Mouse (Mus musculus): Measurements from ENCODE around the gene Pdxk.
"Not testable (repeated sequence)": the region's sequence is repeated elsewhere in the genome, so short reads cannot be mapped to it uniquely, and the experiment has no call there.

Pdxk gene

GRCm38 (mm10) chr10:78464792-78465207 is at the start of gene Pdxk:
Gene Pdxk, minus strand, starts transcription at chr10:78464975.
- peak; percentile 98 for DNase-seq

GRCm38 (mm10) chr10:78502986-78503733 is 38.4 kb upstream of the Pdxk start:
- DNase-seq = no peak

- DNase-seq = peak; percentile 72
Measured at GRCm38 (mm10) chr10:78487431-78488086, 22.8 kb upstream of the Pdxk start.

DNA sequence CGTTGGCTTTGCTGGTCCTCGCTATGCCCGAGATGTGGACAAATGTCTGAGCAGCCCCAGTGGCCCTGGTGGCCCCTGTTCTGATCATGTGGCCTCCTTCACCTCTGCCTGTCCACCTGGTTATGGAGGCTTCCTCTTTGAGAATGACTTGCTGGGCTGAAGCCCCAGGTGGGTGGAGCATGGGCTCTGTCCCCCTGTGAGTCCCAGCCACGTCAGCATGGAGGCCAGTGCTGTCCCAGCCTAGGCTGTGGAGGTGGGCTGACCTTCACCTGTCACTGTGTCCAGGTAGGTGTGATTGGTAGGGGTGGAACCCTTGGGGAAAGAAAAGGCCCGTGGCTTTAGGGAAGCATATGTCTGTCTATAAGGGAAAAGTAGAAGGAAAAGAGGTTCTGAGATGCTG is 22.1 kb upstream of the Pdxk start:
- DNase-seq = no peak

DNA sequence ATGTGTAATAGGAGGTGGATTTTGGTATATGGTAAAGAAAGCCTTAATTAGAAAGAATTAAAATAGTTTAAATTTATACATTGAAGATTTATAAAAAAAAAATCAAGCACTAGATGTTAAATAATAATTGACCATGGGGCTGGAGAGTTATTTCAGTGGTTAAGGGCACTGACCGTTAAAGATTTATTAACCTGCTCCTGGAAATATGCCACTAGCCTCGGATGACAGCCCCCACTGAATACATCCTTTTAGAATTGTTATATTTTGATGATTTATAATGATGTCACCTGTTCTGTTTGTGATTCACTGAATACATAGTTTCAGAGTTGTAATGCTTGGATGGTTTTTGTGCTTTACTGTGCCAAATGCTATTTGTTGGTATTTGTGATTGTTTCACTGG is 20.6 kb upstream of the Pdxk start:
- DNase-seq = not testable (repeated sequence)

GRCm38 (mm10) chr10:78481928-78482499 is 17.2 kb upstream of the Pdxk start:
- DNase-seq = no peak

DNA sequence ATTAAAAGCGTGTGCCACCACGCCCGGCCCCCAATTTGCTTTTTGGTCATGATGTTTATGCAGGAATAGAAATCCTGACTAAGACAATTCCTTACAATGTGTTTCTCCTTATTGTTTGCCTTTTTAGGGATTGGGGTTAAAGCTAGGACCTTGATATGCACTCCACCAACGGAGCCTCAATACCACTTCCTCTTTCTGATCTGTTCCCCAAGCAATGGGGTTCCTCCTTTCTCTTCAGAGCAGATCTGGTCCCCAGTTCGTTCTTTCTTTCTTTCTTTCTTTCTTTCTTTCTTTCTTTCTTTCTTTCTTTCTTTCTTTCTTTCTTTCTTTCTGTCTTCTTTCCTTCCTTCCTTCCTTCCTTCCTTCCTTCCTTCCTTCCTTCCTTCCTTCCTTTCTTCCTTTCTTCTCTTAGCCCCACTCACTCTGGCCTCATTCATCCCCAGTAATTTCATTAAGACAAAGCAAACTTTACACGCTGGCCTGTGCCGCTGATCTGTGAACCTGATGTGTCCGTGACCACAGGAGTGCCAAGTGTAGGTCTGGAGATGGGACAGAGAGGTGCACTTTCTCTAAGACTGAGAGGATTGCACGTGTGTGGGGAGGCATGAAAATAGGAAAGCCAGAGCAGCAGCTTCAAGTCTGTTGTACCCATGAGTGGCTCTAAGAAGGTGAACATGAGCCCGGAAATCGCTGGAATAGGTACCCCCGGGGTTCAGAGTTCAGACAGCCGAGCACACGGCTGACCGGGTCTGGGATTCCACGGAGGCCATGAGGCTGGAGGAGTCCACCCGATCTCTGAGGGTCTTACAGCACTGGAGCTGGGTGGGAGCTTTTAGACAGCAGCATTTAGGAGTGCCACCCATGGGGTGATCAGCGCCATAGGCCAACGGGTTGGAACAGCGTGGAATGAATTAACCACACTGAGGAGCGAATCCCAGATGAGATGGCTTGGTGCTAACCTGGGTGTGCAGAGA is 16.5 kb upstream of the Pdxk start:
- DNase-seq = no peak

DNA sequence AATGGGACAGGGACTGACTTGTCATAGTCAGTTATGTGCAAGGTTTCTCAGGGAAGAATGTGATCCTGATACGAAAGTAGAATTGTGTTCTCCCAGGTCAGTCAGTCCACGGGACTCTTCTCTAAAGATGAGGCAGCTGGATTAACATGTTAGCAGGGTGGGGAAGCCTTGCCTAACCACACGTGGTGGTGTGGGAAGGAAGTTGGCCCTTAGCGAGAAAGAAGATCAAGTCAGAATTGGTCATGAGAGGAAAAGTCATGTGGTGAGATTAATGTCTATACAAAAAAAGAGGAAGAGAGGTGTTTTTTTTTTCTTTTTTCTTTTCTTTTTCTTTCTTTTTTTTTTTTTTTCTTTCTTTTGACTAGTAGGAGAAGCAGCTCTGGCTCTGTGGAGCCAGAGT is 12.0 kb upstream of the Pdxk start:
- DNase-seq = no peak

GRCm38 (mm10) chr10:78474759-78475158 is 10.0 kb upstream of the Pdxk start:
- DNase-seq = no peak

- DNase-seq = no peak
Measured at GRCm38 (mm10) chr10:78473434-78473833, 8.7 kb upstream of the Pdxk start.

DNA sequence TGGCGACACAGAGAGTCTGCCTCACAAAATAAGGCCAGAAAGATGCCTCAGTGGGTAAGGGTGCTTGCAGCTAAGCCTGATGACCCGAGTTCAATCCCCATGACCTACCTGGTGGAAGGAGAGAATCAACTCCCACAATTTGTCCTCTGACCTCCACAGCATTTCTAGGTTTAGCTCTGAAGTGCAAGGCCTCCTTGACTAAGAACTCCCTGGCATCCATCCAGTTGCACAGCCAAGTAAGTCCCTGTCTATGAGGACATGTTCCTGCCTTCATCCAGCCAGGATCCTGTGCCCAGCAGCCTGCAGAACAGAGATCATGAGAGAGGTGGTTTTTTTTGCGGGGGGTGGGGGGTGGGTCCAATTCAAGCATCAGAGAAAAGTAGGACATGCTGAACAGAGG is 7.3 kb upstream of the Pdxk start:
- no peak for DNase-seq

DNA sequence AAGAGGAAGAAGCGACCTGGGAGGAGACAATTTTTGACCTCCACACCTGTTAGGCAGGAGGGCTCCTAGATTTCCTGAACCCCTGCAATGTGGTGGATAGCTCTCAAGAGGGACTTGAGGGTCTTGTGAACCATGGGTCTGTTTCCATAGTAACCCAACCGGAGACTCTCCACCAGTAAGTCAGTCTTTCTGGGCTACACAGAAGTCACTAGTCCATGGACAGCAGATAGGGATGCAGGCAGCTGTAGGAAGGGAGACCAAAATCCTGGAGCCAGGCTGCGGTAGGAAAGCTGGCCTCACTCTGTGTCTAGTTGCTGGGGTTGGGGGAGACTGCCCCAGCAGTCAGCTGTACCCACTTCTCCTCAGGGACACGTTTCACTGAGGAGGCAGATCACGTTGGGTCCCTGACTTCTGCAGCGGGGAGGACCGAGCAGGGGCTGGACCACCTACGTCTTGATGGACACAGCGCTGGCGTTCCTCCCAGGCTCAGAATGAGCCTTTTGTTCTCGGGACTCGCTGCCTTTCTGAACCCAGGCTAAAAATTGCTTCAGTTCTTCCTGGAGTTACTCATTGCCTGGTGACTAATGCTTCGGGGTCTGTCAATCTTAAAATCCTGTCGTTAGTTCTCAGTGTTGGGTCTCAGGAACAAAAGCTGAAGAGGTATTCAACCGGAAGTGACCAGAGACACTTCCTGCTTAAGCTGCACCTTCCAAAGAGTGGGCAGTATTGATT is 6.0 kb upstream of the Pdxk start:
- DNase-seq = no peak

DNA sequence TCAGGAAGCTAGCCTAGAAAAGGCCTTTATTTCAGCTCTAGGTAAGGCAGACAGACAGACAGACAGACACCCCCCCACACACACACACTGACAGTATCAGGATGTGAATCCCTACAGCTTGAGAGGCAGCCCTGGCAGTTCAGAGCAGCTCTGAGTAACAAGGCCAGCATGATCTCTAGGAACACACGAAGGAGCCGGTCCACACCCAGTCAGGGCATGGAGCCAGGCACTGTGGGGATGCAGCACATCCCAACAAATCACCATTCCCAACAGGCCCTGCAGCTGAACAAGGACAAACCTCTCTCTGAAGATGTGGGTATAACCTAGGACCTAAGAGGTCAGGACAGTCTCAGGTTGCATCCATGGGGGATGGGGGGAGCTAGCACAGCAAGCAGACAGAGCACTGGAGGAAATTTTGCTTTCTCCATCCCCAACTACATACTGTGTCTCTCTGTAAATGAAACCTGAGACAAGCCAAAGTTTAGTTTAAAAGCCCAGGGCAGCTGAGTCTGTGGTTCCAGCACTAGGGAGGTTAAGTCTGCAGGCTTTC is 3.1 kb upstream of the Pdxk start:
- no peak for DNase-seq

- no peak for DNase-seq
Measured at GRCm38 (mm10) chr10:78466647-78467046, 1.9 kb upstream of the Pdxk start.

DNA sequence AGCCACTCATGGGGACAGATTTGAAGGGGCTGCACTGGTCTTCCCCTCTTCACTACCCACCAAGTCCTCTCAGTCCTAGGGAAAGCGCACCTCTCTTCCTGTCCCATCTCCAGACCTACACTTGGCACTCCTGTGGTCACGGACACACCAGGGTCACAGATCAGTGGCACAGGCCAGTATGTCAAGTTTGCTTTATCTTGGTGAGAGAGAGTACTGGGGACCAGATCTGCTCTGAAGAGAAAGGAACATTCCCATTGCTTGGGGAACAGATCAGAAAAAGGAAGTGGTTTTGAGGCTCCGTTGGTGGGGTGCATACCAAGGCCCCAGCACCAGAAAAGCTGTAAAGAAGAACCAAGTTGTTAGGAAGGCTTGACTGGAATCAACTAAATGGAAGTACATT is 697 bp upstream of the Pdxk start:
- no peak for DNase-seq

DNA sequence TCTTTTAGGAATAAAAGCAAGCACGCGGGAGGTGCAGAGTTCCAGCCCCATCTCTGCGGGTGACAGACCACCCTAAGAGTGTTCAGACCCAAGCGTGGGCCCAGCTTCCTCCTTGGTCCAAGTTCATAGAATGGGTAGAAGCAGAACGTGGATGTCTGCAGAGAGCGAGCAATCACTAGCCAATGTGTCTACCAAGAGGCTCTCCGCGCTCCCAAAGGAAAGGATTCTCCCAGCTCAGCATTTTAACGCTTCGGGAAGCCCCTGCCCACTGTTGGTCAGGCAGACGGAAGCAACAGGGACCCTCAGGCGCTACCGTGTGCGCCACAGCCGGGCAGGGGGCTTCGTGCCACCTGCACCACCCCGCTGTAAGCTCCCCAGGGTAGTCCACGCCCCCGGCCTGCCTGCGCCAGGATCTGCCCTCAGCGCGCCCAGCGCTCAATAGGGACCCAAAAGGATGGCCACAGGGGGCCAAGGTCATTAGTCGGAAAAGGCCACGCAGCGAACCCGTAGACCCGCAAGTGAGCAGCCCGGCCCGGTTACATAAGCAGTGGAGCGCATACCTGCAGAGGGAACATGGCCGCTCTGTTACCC is 479 bp downstream of the Pdxk start:
- no peak for DNase-seq

DNA sequence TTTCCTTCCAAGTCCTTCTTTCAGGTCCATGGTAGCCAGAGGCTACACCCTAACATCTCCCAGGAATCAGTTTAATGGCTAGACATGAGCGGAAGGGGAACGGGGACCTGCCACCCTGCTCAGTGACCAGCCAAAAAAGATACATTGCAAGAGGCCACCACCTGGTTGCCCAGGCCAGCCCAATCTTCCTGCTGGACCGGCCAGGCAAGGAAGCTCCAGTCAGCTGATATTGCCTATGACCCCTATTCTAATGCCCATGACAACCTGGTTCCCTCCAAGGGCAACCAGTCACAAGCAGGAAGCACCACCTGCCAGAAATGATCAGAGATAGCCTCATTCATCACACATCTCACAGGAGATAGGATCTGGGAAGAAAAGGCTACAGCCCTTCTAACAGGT is 1.0 kb downstream of the Pdxk start:
- no peak for DNase-seq

DNA sequence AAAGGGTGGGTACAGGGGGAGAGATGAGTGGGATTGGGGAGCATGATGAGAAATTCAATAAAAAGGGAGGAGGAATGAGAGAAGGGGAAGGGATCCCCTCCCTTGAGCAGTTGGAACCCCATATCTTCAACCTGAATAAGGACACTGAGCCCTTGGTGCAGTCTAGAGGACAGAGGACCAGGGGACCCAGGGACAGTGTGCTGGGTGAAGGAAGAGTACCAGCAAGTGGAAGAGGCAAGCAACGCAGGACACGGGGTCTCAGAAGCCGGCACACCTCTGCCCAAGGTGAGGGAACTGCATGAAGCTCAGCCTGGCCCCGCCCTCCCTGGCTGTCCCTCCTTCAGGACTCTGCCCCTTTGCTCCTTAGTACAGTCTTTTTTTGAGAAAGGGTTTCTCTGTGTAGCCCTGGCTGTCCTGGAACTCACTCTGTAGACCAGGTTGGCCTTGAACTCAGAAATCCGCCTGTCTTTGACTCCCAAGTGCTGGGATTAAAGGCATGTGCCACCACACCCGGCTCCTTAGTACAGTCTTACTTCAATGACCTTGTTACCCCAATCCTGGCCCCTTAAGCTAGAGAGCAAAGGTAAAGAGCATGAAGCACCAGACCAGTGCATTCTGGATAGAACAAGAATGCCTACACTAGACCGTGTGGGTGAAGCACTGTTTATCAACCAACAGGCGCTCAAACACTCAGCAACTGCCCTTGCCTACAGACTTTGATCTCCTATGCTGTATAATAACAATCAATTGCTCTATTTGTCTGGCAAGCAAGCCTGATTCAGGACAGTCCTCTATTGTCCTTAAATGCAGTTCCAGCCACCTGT is 1.6 kb downstream of the Pdxk start:
- no peak for DNase-seq

DNA sequence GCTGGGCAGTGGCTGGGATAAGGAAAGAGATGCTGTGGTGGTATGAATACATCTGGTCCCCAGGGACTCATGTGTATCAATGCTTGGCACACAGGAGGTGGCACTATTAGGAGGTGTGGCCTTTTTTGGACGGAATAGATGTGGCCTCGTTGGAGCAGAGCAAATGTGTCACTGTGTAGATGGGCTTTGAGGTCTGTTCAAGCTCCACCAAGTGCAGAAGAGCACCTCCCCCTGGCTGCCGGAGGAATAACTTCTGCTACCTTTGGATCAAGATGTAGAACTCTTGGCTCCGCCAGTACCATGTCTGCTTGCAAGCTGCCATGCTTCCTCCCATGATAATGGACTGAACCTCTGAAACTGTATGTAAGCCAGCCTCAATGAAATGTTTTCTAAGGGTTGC is 3.0 kb downstream of the Pdxk start:
- peak; percentile 58 for DNase-seq

DNA sequence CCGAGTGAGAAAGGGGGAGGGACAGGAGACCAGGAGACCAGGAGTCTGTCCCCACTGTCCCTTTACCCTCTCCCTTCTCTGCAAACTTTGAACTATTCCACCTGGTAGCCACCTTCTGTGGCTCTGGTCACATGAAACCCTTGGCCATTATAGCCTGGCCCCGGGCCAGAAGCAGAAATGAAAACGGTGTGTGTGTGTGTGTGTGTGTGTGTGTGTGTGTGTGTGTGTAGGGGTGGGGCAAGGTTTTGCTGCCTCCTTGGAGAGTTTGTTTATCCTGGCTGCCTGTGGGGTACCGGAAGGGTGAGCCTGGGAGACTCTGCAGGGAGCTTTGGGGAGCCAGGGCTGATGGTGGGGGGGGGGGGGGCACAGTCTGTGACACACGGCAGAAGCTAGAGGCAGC is 4.3 kb downstream of the Pdxk start:
- no peak for DNase-seq
